Mouse (Mus musculus): ENCODE data around the gene Tectb.
"Not testable (repeated sequence)": the region's sequence is repeated elsewhere in the genome, so short reads cannot be mapped to it uniquely, and the experiment has no call there.

Gene Tectb

GRCm38 (mm10) chr19:55180433-55180832 is at the start of gene Tectb:
TSS of gene Tectb (plus strand) at chr19:55180733.
- DNase-seq: no peak

GRCm38 (mm10) chr19:55131747-55132146 is 48.8 kb upstream of the Tectb start:
- no peak for DNase-seq

GRCm38 (mm10) chr19:55132476-55132875 is 48.1 kb upstream of the Tectb start:
- DNase-seq: no peak

- DNase-seq: no peak
Observed at GRCm38 (mm10) chr19:55134521-55134920, 46.0 kb upstream of the Tectb start.

- peak; percentile 87 for DNase-seq
Observed at GRCm38 (mm10) chr19:55135918-55136317, 44.6 kb upstream of the Tectb start.

- peak; percentile 86 for DNase-seq
Observed at GRCm38 (mm10) chr19:55136693-55137427, 43.7 kb upstream of the Tectb start.

- no peak for DNase-seq
Observed at GRCm38 (mm10) chr19:55137884-55138283, 42.6 kb upstream of the Tectb start.

GRCm38 (mm10) chr19:55138506-55138905 is 42.0 kb upstream of the Tectb start:
- peak; percentile 86 for DNase-seq

GRCm38 (mm10) chr19:55139301-55139700 is 41.2 kb upstream of the Tectb start:
- no peak for DNase-seq

GRCm38 (mm10) chr19:55143391-55144300 is 36.9 kb upstream of the Tectb start:
- DNase-seq: no peak

GRCm38 (mm10) chr19:55144691-55145090 is 35.8 kb upstream of the Tectb start:
- DNase-seq: no peak

- DNase-seq: peak; percentile 81
Observed at GRCm38 (mm10) chr19:55145136-55145535, 35.4 kb upstream of the Tectb start.

GRCm38 (mm10) chr19:55147568-55147967 is 33.0 kb upstream of the Tectb start:
- DNase-seq: no peak

- DNase-seq: no peak
Observed at GRCm38 (mm10) chr19:55148109-55148508, 32.4 kb upstream of the Tectb start.

GRCm38 (mm10) chr19:55149646-55150045 is 30.9 kb upstream of the Tectb start:
- DNase-seq: no peak

GRCm38 (mm10) chr19:55152274-55152673 is 28.3 kb upstream of the Tectb start:
- not testable (repeated sequence) for DNase-seq

- no peak for DNase-seq
Observed at GRCm38 (mm10) chr19:55152983-55153382, 27.6 kb upstream of the Tectb start.

- no peak for DNase-seq
Observed at GRCm38 (mm10) chr19:55157029-55157428, 23.5 kb upstream of the Tectb start.

- DNase-seq: no peak
Observed at GRCm38 (mm10) chr19:55158606-55159005, 21.9 kb upstream of the Tectb start.

- DNase-seq: no peak
Observed at GRCm38 (mm10) chr19:55159826-55160225, 20.7 kb upstream of the Tectb start.

- DNase-seq: no peak
Observed at GRCm38 (mm10) chr19:55162271-55162670, 18.3 kb upstream of the Tectb start.

GRCm38 (mm10) chr19:55164162-55164561 is 16.4 kb upstream of the Tectb start:
- no peak for DNase-seq

GRCm38 (mm10) chr19:55165183-55165865 is 15.2 kb upstream of the Tectb start:
- no peak for DNase-seq

All from kidney, adult 9 months (tissue).